10 mouse cellular contexts compared by ENCODE assay signal in the genomic region with DNA sequence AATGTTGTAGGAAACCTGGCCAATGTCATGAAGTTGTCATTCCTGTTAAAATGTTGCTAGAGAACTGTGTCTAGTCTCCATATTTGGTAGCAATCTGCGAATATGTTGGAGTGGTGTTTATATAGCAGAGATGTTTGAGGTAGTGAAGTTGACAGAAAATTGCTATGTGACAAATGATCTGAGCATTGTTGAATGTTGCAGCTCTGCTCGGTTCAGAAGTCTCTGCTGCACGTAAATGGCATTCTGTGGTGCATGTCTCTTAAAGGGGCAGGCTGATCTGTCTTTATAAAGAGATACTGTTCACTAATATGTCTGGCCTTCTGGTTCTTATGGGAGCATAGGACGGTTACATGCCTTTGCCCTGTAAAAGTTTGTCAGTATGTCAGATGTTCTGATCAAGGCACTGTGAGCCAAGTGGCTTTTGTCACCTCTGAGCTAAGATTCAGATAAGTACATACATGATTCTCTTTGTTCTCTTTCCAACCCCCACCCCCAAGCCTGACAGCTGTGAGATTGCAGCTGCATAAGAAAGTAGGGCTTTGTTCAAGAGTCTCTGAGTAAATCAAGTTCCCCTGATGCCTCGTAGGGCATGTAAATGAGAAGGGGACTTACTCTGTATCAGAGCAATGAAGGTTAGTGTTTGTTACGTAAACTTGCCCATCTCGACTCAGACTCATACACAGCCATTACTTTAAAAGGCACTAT.
DNase-seq lines count a peak whose midpoint lies in the region; ATAC-seq and TF ChIP-seq lines count a peak whose summit lies in the region.
"Had no signal": no experiment of that assay in that cellular context is flagged by ENCODE, and none has a peak within 500 bp of the region (broad histone marks: within the 10 kb centered on the region; RNA-seq: fewer than 3 reads in every experiment).

No protein-coding gene starts in this region.

- no peak for DNase-seq in heart, adult 2 months
- peak; percentile 17 for DNase-seq in brain, adult 2 months (ENCODE audit: low read depth, low spot score)
- peak; percentile 52 for DNase-seq in forebrain, postnatal 0 days
- DNase-seq in cerebellum, postnatal 10 days: no peak
- no peak for DNase-seq in adrenal gland, adult (ENCODE audit: inconsistent age in 2 of 2, low spot score in 1 of 2)
- DNase-seq in layer of hippocampus, postnatal 25 days (ENCODE audit: extremely low spot score in 1 of 2, low spot score in 1 of 2): no peak
- DNase-seq: cerebellum, adult 2 months; gastrocnemius, postnatal 10 days had no signal

- TF ChIP-seq POLR2A in heart, adult 2 months (IDR thresholded peaks at IDR 0.05; ENCODE audit: insufficient read depth, low read depth, low read length): no peak

- 21% methylated on average over 7 of the region's 7 CpGs for WGBS in heart, embryonic 13.5 days
- WGBS in heart, adult 2 months: 35% methylated on average over 7 of the region's 7 CpGs
- 31% methylated on average over 7 of the region's 7 CpGs for WGBS in forebrain, postnatal 0 days
- WGBS in midbrain, embryonic 16.5 days: 22% methylated on average over 7 of the region's 7 CpGs

- no peak for TF ChIP-seq EP300 in heart, adult 2 months (IDR thresholded peaks at IDR 0.05; ENCODE audit: insufficient read depth, low read depth, low read length)

- no peaks in the 10 kb centered on the region for H3K36me3 ChIP-seq in heart, embryonic 13.5 days
- H3K36me3 ChIP-seq in heart, adult 2 months (ENCODE audit: control insufficient read depth, insufficient read depth, low read length): no peaks in the 10 kb centered on the region
- H3K36me3 ChIP-seq in forebrain, postnatal 0 days (ENCODE audit: insufficient read depth): no peaks in the 10 kb centered on the region
- H3K36me3 ChIP-seq in midbrain, embryonic 16.5 days (ENCODE audit: control insufficient read depth, insufficient read depth, low read length): no peaks in the 10 kb centered on the region

- peak overlapping the region; percentile 43; the same call in 1 of the 2 replicates for H3K27ac ChIP-seq in heart, embryonic 13.5 days (replicated peaks)
- no peak overlapping the region for H3K27ac ChIP-seq in heart, adult 2 months
- peak overlapping the region; percentile 50 for H3K27ac ChIP-seq in forebrain, postnatal 0 days (ENCODE audit: low read depth, low read length)
- no peak overlapping the region; the same call in 1 of the 2 replicates for H3K27ac ChIP-seq in midbrain, embryonic 16.5 days (ENCODE audit: low read length)

- no peaks in the 10 kb centered on the region for H3K9me3 ChIP-seq in heart, embryonic 13.5 days
- no peaks in the 10 kb centered on the region for H3K9me3 ChIP-seq in forebrain, postnatal 0 days (ENCODE audit: low read length)
- no peaks in the 10 kb centered on the region for H3K9me3 ChIP-seq in midbrain, embryonic 16.5 days (replicated peaks; ENCODE audit: control insufficient read depth, low read length, poor library complexity, severe bottlenecking)

- peak overlapping the region; percentile 8; the same call in 1 of the 2 replicates for H3K4me2 ChIP-seq in heart, embryonic 13.5 days
- H3K4me2 ChIP-seq in forebrain, postnatal 0 days (ENCODE audit: low read depth): no peak overlapping the region
- 0 out of 2 replicates have a peak overlapping the region, but pooled peaks have one; percentile 12 for H3K4me2 ChIP-seq in midbrain, embryonic 16.5 days (ENCODE audit: low read length)

- no peak for TF ChIP-seq CTCF in heart, adult 2 months (IDR thresholded peaks at IDR 0.05)
- no peak for TF ChIP-seq CTCF in forebrain, postnatal 0 days (IDR thresholded peaks at IDR 0.05; ENCODE audit: low read depth)

- intact Hi-C loops in heart, adult 2 months (cut with DNase I): no loop called here

- no peaks in the 10 kb centered on the region for H3K27me3 ChIP-seq in heart, embryonic 13.5 days (replicated peaks)
- no peaks in the 10 kb centered on the region for H3K27me3 ChIP-seq in heart, adult 2 months (ENCODE audit: control insufficient read depth, insufficient read depth, low read length)
- H3K27me3 ChIP-seq in forebrain, postnatal 0 days (ENCODE audit: insufficient read depth, low read length): no peaks in the 10 kb centered on the region
- H3K27me3 ChIP-seq in midbrain, embryonic 16.5 days (ENCODE audit: control insufficient read depth, insufficient read depth, low read depth, low read length): no peaks in the 10 kb centered on the region

- no peak for ATAC-seq in heart, embryonic 13.5 days (ENCODE audit: extremely low read depth, insufficient number of reproducible peaks, low FRiP score, low TSS enrichment)
- ATAC-seq in forebrain, postnatal 0 days: peak; percentile 95
- peak; percentile 87 for ATAC-seq in midbrain, embryonic 16.5 days

- no peak overlapping the region for H3K9ac ChIP-seq in heart, embryonic 13.5 days
- H3K9ac ChIP-seq in heart, adult 2 months (ENCODE audit: low read depth, low read length): no peak overlapping the region
- H3K9ac ChIP-seq in forebrain, postnatal 0 days: no peak overlapping the region
- H3K9ac ChIP-seq in midbrain, embryonic 16.5 days (ENCODE audit: low read depth, low read length): no peak overlapping the region

- H3K79me2 ChIP-seq in heart, adult 2 months (replicated peaks; ENCODE audit: control insufficient read depth, insufficient read depth, low read length): no peaks in the 10 kb centered on the region

- peaks cover 9% of the 10 kb centered on the region for H3K4me1 ChIP-seq in heart, embryonic 13.5 days
- no peaks in the 10 kb centered on the region for H3K4me1 ChIP-seq in heart, adult 2 months (ENCODE audit: control insufficient read depth, insufficient read depth, low read length)
- no peaks in the 10 kb centered on the region for H3K4me1 ChIP-seq in forebrain, postnatal 0 days (ENCODE audit: insufficient read depth)
- H3K4me1 ChIP-seq in midbrain, embryonic 16.5 days (ENCODE audit: control insufficient read depth, insufficient read depth, low read length): peaks cover 5% of the 10 kb centered on the region; the same call in 1 of the 2 replicates

- no peak overlapping the region for H3K4me3 ChIP-seq in heart, embryonic 13.5 days
- no peak overlapping the region for H3K4me3 ChIP-seq in heart, adult 2 months
- no peak overlapping the region for H3K4me3 ChIP-seq in forebrain, postnatal 0 days (ENCODE audit: low read depth, low read length)
- H3K4me3 ChIP-seq in midbrain, embryonic 16.5 days (ENCODE audit: low read depth, low read length): no peak overlapping the region

Comparison
In these comparisons a context has a peak if more than half of its experiments do, and no peak if none do; other contexts are left out.
1. H3K27ac ChIP-seq: peak in heart, embryonic 13.5 days (single experiment) and forebrain, postnatal 0 days (single experiment); none in heart, adult 2 months (single experiment) and midbrain, embryonic 16.5 days (single experiment).
2. DNase-seq: peak in brain, adult 2 months (single experiment) and forebrain, postnatal 0 days (single experiment); none in heart, adult 2 months (0 of 2), cerebellum, postnatal 10 days (0 of 2), adrenal gland, adult (0 of 2) and layer of hippocampus, postnatal 25 days (0 of 2).